ENCODE assay signal across 18 mouse cellular contexts in the genomic region with DNA sequence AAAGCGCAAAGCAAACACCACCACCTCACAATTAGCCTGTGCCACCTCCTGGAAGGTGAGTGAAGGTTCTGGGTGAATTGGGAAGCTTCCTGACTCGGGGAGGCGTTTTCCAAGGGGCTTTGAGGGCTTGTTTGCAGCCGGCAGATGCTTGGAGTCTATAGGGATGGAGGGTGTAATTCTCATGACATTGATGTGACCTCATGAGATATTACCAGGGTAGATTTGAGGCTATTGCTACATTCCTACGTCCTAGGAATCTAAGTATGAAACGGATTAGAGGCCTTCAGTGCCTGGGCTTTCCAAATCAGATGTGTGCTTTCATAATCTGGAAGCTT. TPM values are rescaled to one million over a fixed set of nuclear protein-coding genes. Genes with fewer than 3 reads are reported as not detected.
DNase-seq lines count a peak whose midpoint lies in the region; ATAC-seq and TF ChIP-seq lines count a peak whose summit lies in the region.
"Had no signal": no experiment of that assay in that cellular context is flagged by ENCODE, and none has a peak within 500 bp of the region (broad histone marks: within the 10 kb centered on the region; RNA-seq: fewer than 3 reads in every experiment).

No protein-coding gene starts in this region.

- no peaks in the 10 kb centered on the region for H3K27me3 ChIP-seq in cerebellum, adult 2 months (ENCODE audit: control insufficient read depth, insufficient read depth, low read length)
- H3K27me3 ChIP-seq in hindbrain, embryonic 13.5 days, result 0 out of 2 replicates have a peak, but pooled peaks cover 4% of the 10 kb centered on the region
- peaks cover 22% of the 10 kb centered on the region for H3K27me3 ChIP-seq in hindbrain, embryonic 10.5 days (ENCODE audit: insufficient read depth, poor library complexity, severe bottlenecking)
- no peaks in the 10 kb centered on the region for H3K27me3 ChIP-seq in neural tube, embryonic 15.5 days (replicated peaks)
- H3K27me3 ChIP-seq: embryonic facial prominence, embryonic 15.5 days; heart, embryonic 12.5 days; intestine, embryonic 15.5 days had no signal

- no peak for TF ChIP-seq POLR2A in cerebellum, adult 2 months (IDR thresholded peaks at IDR 0.05; ENCODE audit: borderline replicate concordance, insufficient read depth, low read length)

- peak overlapping the region; percentile 55 for H3K27ac ChIP-seq in cerebellum, adult 2 months (ENCODE audit: insufficient read depth, low read length)
- no peak overlapping the region; the same call in 1 of the 2 replicates for H3K27ac ChIP-seq in hindbrain, embryonic 13.5 days
- H3K27ac ChIP-seq in hindbrain, embryonic 10.5 days, result no peak overlapping the region
- peak overlapping the region; percentile 19; the same call in 1 of the 2 replicates for H3K27ac ChIP-seq in layer of hippocampus, adult 2 months
- H3K27ac ChIP-seq in neural tube, embryonic 15.5 days (replicated peaks), result no peak overlapping the region
- H3K27ac ChIP-seq: embryonic facial prominence, embryonic 15.5 days; forebrain, embryonic 10.5 days; intestine, embryonic 15.5 days had no signal

- H3K9ac ChIP-seq in hindbrain, embryonic 13.5 days, result no peak overlapping the region
- H3K9ac ChIP-seq in neural tube, embryonic 15.5 days (replicated peaks), result no peak overlapping the region
- H3K9ac ChIP-seq: embryonic facial prominence, embryonic 15.5 days; heart, embryonic 12.5 days; intestine, embryonic 15.5 days had no signal

- H3K36me3 ChIP-seq in hindbrain, embryonic 13.5 days, result no peaks in the 10 kb centered on the region
- no peaks in the 10 kb centered on the region for H3K36me3 ChIP-seq in hindbrain, embryonic 10.5 days
- H3K36me3 ChIP-seq in neural tube, embryonic 15.5 days, result no peaks in the 10 kb centered on the region
- H3K36me3 ChIP-seq: embryonic facial prominence, embryonic 15.5 days; forebrain, embryonic 10.5 days; G1E; heart, embryonic 12.5 days; intestine, embryonic 15.5 days had no signal

- TF ChIP-seq CTCF in cerebellum, adult 2 months (IDR thresholded peaks at IDR 0.05; ENCODE audit: borderline replicate concordance, insufficient read depth, low read depth, low read length), result no peak
- TF ChIP-seq CTCF in layer of hippocampus, adult 2 months (conservative IDR thresholded peaks at IDR 0.05), result no peak

- H3K4me3 ChIP-seq in cerebellum, adult 2 months (replicated peaks; ENCODE audit: insufficient read depth, low read depth, low read length), result peak overlapping the region; percentile 34
- no peak overlapping the region for H3K4me3 ChIP-seq in hindbrain, embryonic 13.5 days
- no peak overlapping the region for H3K4me3 ChIP-seq in hindbrain, embryonic 10.5 days
- H3K4me3 ChIP-seq in layer of hippocampus, adult 2 months, result no peak overlapping the region
- H3K4me3 ChIP-seq in neural tube, embryonic 15.5 days (replicated peaks), result no peak overlapping the region
- H3K4me3 ChIP-seq: embryonic facial prominence, embryonic 15.5 days; erythroblast, embryonic 14.5 days; forebrain, embryonic 10.5 days; heart, embryonic 12.5 days; intestine, embryonic 15.5 days had no signal

- peaks cover 11% of the 10 kb centered on the region for H3K4me1 ChIP-seq in cerebellum, adult 2 months (ENCODE audit: control insufficient read depth, insufficient read depth, low read length)
- peaks cover 41% of the 10 kb centered on the region for H3K4me1 ChIP-seq in hindbrain, embryonic 13.5 days (replicated peaks)
- H3K4me1 ChIP-seq in hindbrain, embryonic 10.5 days (replicated peaks), result peaks cover 23% of the 10 kb centered on the region
- peaks cover 40% of the 10 kb centered on the region for H3K4me1 ChIP-seq in neural tube, embryonic 15.5 days

- peak in 1 of 2 experiments; percentile 42 for DNase-seq in cerebellum, adult 2 months
- no peak for DNase-seq in cerebellum, adult 8-10 months
- no peak for DNase-seq in hindbrain, embryonic 10.5 days (ENCODE audit: low spot score)
- no peak for DNase-seq in layer of hippocampus, adult 2 months (ENCODE audit: low spot score in 2 of 2)
- no peak for DNase-seq in layer of hippocampus, postnatal 14 days (ENCODE audit: low spot score in 2 of 2)
- DNase-seq in neural tube, embryonic 10.5 days (ENCODE audit: extremely low spot score, low spot score), result no peak
- DNase-seq: B cell, adult 2 months; embryo, embryonic 11 days had no signal

- H3K9me3 ChIP-seq in hindbrain, embryonic 13.5 days, result no peaks in the 10 kb centered on the region
- H3K9me3 ChIP-seq in hindbrain, embryonic 10.5 days, result no peaks in the 10 kb centered on the region
- no peaks in the 10 kb centered on the region for H3K9me3 ChIP-seq in neural tube, embryonic 15.5 days (replicated peaks)
- H3K9me3 ChIP-seq: embryonic facial prominence, embryonic 15.5 days; forebrain, embryonic 10.5 days; heart, embryonic 12.5 days; intestine, embryonic 15.5 days had no signal

- peak overlapping the region; percentile 73; the same call in 1 of the 2 replicates for H3K4me2 ChIP-seq in hindbrain, embryonic 13.5 days
- H3K4me2 ChIP-seq in neural tube, embryonic 15.5 days, result peak overlapping the region; percentile 96
- H3K4me2 ChIP-seq: embryonic facial prominence, embryonic 15.5 days; intestine, embryonic 15.5 days had no signal

- 47% methylated on average over 6 of the region's 6 CpGs for WGBS in cerebellum, adult 2 months
- 49% methylated on average over 6 of the region's 6 CpGs for WGBS in hindbrain, embryonic 13.5 days
- 53% methylated on average over 6 of the region's 6 CpGs for WGBS in hindbrain, embryonic 10.5 days
- 49% methylated on average over 6 of the region's 6 CpGs for WGBS in neural tube, embryonic 15.5 days

- ATAC-seq in hindbrain, embryonic 13.5 days (ENCODE audit: low FRiP score), result no peak
- no peak for ATAC-seq in neural tube, embryonic 15.5 days (ENCODE audit: low FRiP score)
- ATAC-seq: CD4-positive, CD25-positive, alpha-beta regulatory T cell, adult 4 months; forebrain, embryonic 14.5 days; intestine, embryonic 15.5 days had no signal

RNA-seq across cellular contexts. Expression of a gene that starts 3.2 kb away (rescaled TPM):
- polyA plus RNA-seq in cerebellum, adult 2 months (2012; rRNA removed), result 58.4 and 62.4 TPM in 2 replicates
- polyA plus RNA-seq in hindbrain, embryonic 13.5 days (2015; fragmentation: Nextera tagmentation; extraction: Ambion mirVana), result 18.1 and 25.0 TPM in 2 replicates
- 4.2 and 4.8 TPM in 2 replicates for polyA plus RNA-seq in hindbrain, embryonic 10.5 days (2016; fragmentation: Nextera tagmentation; extraction: Ambion mirVana)
- total RNA-seq in layer of hippocampus, adult 2 months (2021), result 10 to 100 TPM; 32.0 to 35.6 TPM
- total RNA-seq in layer of hippocampus, postnatal 14 days (2021), result 10 to 100 TPM; 29.3 to 49.5 TPM
- 17.3 and 18.1 TPM in 2 replicates for polyA plus RNA-seq in neural tube, embryonic 15.5 days (2015; fragmentation: Nextera tagmentation; extraction: Ambion mirVana)
- polyA plus RNA-seq: G1E had no signal

Comparison
In these comparisons a context has a peak if more than half of its experiments do, and no peak if none do; other contexts are left out.
1. H3K27ac ChIP-seq: peak in cerebellum, adult 2 months (single experiment) and layer of hippocampus, adult 2 months (single experiment); none in hindbrain, embryonic 13.5 days (single experiment), hindbrain, embryonic 10.5 days (single experiment) and neural tube, embryonic 15.5 days (single experiment).